Mouse (Mus musculus) stomach, postnatal 0 days (tissue): ENCODE measurements at regions not wholly inside any gene's neighbourhood (a gene's known extent, or its start where the extent isn't known, plus 50 kb on each side); places are given as distances from the start of the nearest gene placed in this dataset.

ENCODE experiments used
- CTCF ChIP-seq: IDR thresholded peaks from 2 replicates; pipeline ENCODE4 v1.5.1; 2016; ENCODE audit warnings: antibody characterized with exemption, low read depth, mild to moderate bottlenecking, moderate library complexity
- EP300 ChIP-seq: optimal IDR thresholded peaks from 2 replicates; pipeline ENCODE3; 2016; ENCODE audit warnings: antibody characterized with exemption

DNA sequence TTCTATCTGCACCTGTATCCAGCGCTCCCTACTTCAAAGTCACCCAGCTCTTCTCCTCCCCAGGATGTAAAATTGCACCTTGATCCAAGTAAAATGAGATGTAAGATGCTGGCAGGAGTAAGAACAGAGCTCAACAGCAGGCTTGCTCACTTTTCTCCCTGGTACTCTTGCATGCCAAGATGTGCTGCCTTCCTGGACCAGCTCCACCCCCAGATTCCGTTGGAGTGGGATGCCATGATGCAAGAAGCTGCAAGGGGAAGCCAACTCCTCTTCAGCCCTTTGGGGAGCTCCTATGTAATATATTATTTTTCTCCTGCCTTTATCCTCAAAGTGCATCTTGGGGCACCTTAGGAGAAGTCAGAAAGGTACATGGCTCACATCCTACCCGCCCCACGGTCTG is 405.6 kb downstream of the Shisa9 start:
- no peak for TF ChIP-seq CTCF
- no peak for TF ChIP-seq EP300
